Mouse (Mus musculus) v-Abl transformed pro-B cells (cell line): ENCODE measurements at regions not wholly inside any gene's neighbourhood (a gene's known extent, or its start where the extent isn't known, plus 50 kb on each side); places are given as distances from the start of the nearest gene placed in this dataset.
"Not testable (repeated sequence)": the region's sequence is repeated elsewhere in the genome, so short reads cannot be mapped to it uniquely, and the experiment has no call there.

Experiments used
- in situ Hi-C, 2 experiments: fragments of 400-800 bp; cut with MboI; formaldehyde crosslinking; loops; one replicate each; pipeline ENCODE4 v1.15.1; 2025; ENCODE audit not compliant: unreplicated experiment in 2 of 2

GRCm38 (mm10) chr10:108111398-108111797 lies 50.6 kb upstream of the Ppp1r12a start:
- in situ Hi-C loops, result no loop called here

GRCm38 (mm10) chr10:108110891-108111290 lies 51.1 kb upstream of the Ppp1r12a start:
- in situ Hi-C loops, result no loop called here

GRCm38 (mm10) chr10:108110197-108110596 lies 51.8 kb upstream of the Ppp1r12a start:
- in situ Hi-C loops, result no loop called here

GRCm38 (mm10) chr10:108108500-108108899 lies 53.5 kb upstream of the Ppp1r12a start:
- in situ Hi-C loops, result not testable (repeated sequence)

- in situ Hi-C loops, result no loop called here
Measured at GRCm38 (mm10) chr10:108101521-108101920, 60.5 kb upstream of the Ppp1r12a start.

- in situ Hi-C loops, result no loop called here
Measured at GRCm38 (mm10) chr10:108093043-108093442, 69.0 kb upstream of the Ppp1r12a start.

- in situ Hi-C loops, result loop anchor here in 1 of 2 experiments (5.0 kb wide), 1 partner anchor 73 kb away; the partner anchor contains the start of gene Ppp1r12a
Measured at GRCm38 (mm10) chr10:108089375-108089981, 72.5 kb upstream of the Ppp1r12a start.

GRCm38 (mm10) chr10:108088883-108089282 lies 73.1 kb upstream of the Ppp1r12a start:
- in situ Hi-C loops, result loop anchor here in 1 of 2 experiments (5.0 kb wide), 1 partner anchor 73 kb away; the partner anchor contains the start of gene Ppp1r12a

- in situ Hi-C loops, result loop anchor here in 1 of 2 experiments (5.0 kb wide), 1 partner anchor 74 kb away; the partner anchor contains the start of gene Ppp1r12a
Measured at GRCm38 (mm10) chr10:108088209-108088608, 73.8 kb upstream of the Ppp1r12a start.

- in situ Hi-C loops, result no loop called here
Measured at GRCm38 (mm10) chr10:108083220-108083619, 78.8 kb upstream of the Ppp1r12a start.

- in situ Hi-C loops, result no loop called here
Measured at GRCm38 (mm10) chr10:108075144-108075543, 86.8 kb upstream of the Ppp1r12a start.

- in situ Hi-C loops, result no loop called here
Measured at GRCm38 (mm10) chr10:108073828-108074227, 88.2 kb upstream of the Ppp1r12a start.

- in situ Hi-C loops, result no loop called here
Measured at GRCm38 (mm10) chr10:108072211-108072610, 89.8 kb upstream of the Ppp1r12a start.

- in situ Hi-C loops, result no loop called here
Measured at GRCm38 (mm10) chr10:108071424-108071823, 90.6 kb upstream of the Ppp1r12a start.

GRCm38 (mm10) chr10:108067723-108068122 lies 94.3 kb upstream of the Ppp1r12a start:
- in situ Hi-C loops, result no loop called here

- in situ Hi-C loops, result no loop called here
Measured at GRCm38 (mm10) chr10:108066241-108066640, 95.8 kb upstream of the Ppp1r12a start.

- in situ Hi-C loops, result no loop called here
Measured at GRCm38 (mm10) chr10:108061813-108062435, 100.1 kb upstream of the Ppp1r12a start.

GRCm38 (mm10) chr10:108060554-108060953 lies 101.4 kb upstream of the Ppp1r12a start:
- in situ Hi-C loops, result no loop called here

GRCm38 (mm10) chr10:108051637-108052036 lies 110.4 kb upstream of the Ppp1r12a start:
- in situ Hi-C loops, result no loop called here

GRCm38 (mm10) chr10:108048426-108048825 lies 113.6 kb upstream of the Ppp1r12a start:
- in situ Hi-C loops, result no loop called here

GRCm38 (mm10) chr10:108043519-108043918 lies 118.5 kb upstream of the Ppp1r12a start:
- in situ Hi-C loops, result no loop called here

- in situ Hi-C loops, result no loop called here
Measured at GRCm38 (mm10) chr10:108040027-108040426, 122.0 kb upstream of the Ppp1r12a start.
